ENCODE assay signal across 1 mouse cellular context in genomic region chr9:83533044-83533769, GRCm38 (mm10).
TF ChIP-seq lines count a peak whose summit lies in the region.

No protein-coding gene starts in this region.

TF ChIP-seq in CH12.LX, 34 proteins besides CTCF, POLR2A, EP300 and RAD21 (continued from another document):
- no peak for TF ChIP-seq MEF2A (IDR thresholded peaks at IDR 0.05; ENCODE audit: borderline replicate concordance, low read depth, low read length)
- peak; percentile 56; the same call in 1 of the 2 replicates for TF ChIP-seq MAFK (IDR thresholded peaks at IDR 0.05; ENCODE audit: insufficient replicate concordance, low read length)
- no peak for TF ChIP-seq ELF1 (IDR thresholded peaks at IDR 0.05; ENCODE audit: low read depth, low read length)
